Mouse (Mus musculus) frontal cortex, adult (tissue): ENCODE measurements around the gene Jazf1.

Source experiments
- ATAC-seq: cut with Nextera tagmentation; 2 replicates; pipeline ENCODE4 v1.9.2; 2017; ENCODE audit warnings: mild to moderate bottlenecking, moderate library complexity, mixed read lengths; ENCODE audit not compliant: low TSS enrichment

The Jazf1 gene

GRCm38 (mm10) chr6:52805237-52805856 is 263.1 kb downstream of the Jazf1 start:
- ATAC-seq: no peak

GRCm38 (mm10) chr6:52802181-52802580 is 266.2 kb downstream of the Jazf1 start:
- ATAC-seq: peak; percentile 35; the same call in 1 of the 2 replicates

- ATAC-seq: no peak
Measured at GRCm38 (mm10) chr6:52797252-52797800, 271.1 kb downstream of the Jazf1 start.

GRCm38 (mm10) chr6:52796691-52797090 is 271.7 kb downstream of the Jazf1 start:
- ATAC-seq: no peak

- ATAC-seq: 0 out of 2 replicates have a peak, but pooled peaks have one; percentile 38
Measured at GRCm38 (mm10) chr6:52796035-52796598, 272.3 kb downstream of the Jazf1 start.

- ATAC-seq: peak; percentile 53
Measured at GRCm38 (mm10) chr6:52795029-52795841, 273.2 kb downstream of the Jazf1 start.

- no peak for ATAC-seq
Measured at GRCm38 (mm10) chr6:52792455-52792854, 276.0 kb downstream of the Jazf1 start.

- ATAC-seq: no peak
Measured at GRCm38 (mm10) chr6:52790781-52791180, 277.6 kb downstream of the Jazf1 start.

GRCm38 (mm10) chr6:52790316-52790715 is 278.1 kb downstream of the Jazf1 start:
- no peak for ATAC-seq

- no peak for ATAC-seq
Measured at GRCm38 (mm10) chr6:52779546-52779945, 288.9 kb downstream of the Jazf1 start.

GRCm38 (mm10) chr6:52778523-52778922 is 289.9 kb downstream of the Jazf1 start:
- no peak for ATAC-seq

- ATAC-seq: no peak
Measured at GRCm38 (mm10) chr6:52777034-52777433, 291.4 kb downstream of the Jazf1 start.

- no peak for ATAC-seq
Measured at GRCm38 (mm10) chr6:52775956-52776355, 292.5 kb downstream of the Jazf1 start.

- ATAC-seq: no peak
Measured at GRCm38 (mm10) chr6:52775350-52775749, 293.1 kb downstream of the Jazf1 start.

- 0 out of 2 replicates have a peak, but pooled peaks have one; percentile 18 for ATAC-seq
Measured at GRCm38 (mm10) chr6:52773132-52773531, 295.3 kb downstream of the Jazf1 start.

GRCm38 (mm10) chr6:52770789-52771188 is 297.6 kb downstream of the Jazf1 start:
- no peak for ATAC-seq

- ATAC-seq: no peak
Measured at GRCm38 (mm10) chr6:52765206-52765605, 303.2 kb downstream of the Jazf1 start.

- no peak for ATAC-seq
Measured at GRCm38 (mm10) chr6:52752832-52753231, 315.6 kb downstream of the Jazf1 start.

- ATAC-seq: no peak
Measured at GRCm38 (mm10) chr6:52734630-52735029, 333.8 kb downstream of the Jazf1 start.

- ATAC-seq: no peak
Measured at GRCm38 (mm10) chr6:52730338-52730737, 338.1 kb downstream of the Jazf1 start.

- peak; percentile 67 for ATAC-seq
Measured at GRCm38 (mm10) chr6:52724805-52725439, 343.5 kb downstream of the Jazf1 start.
